Mouse (Mus musculus) heart, embryonic 14.5 days (tissue): ENCODE measurements around the gene Rhot1. TPM values are rescaled to one million over a fixed set of nuclear protein-coding genes. Genes with fewer than 3 reads are reported as not detected.

Experiments
- ATAC-seq: fragments of 200-750 bp; cut with Nextera tagmentation; 2 replicates; pipeline ENCODE4 v1.8.0; 2017; ENCODE audit warnings: low read depth, moderate TSS enrichment; ENCODE audit not compliant: insufficient number of reproducible peaks, insufficient read depth, low FRiP score
- H3K27ac ChIP-seq, 2 experiments: fragments of 200-500 bp in 1 of 2; fragments of 300-500 bp in 1 of 2; sonication (generic) in 1 of 2; replicated peaks in 1 of 2; 2 replicates each; pipeline ENCODE4 v1.5.1; 2012 to 2014; ENCODE audit warnings: low read depth in 2 of 2, low read length in 2 of 2, control low read depth in 1 of 2, mild to moderate bottlenecking in 1 of 2, mixed read lengths in 1 of 2; ENCODE audit not compliant: control insufficient read depth in 1 of 2, insufficient read depth in 1 of 2
- H3K27me3 ChIP-seq: fragments of 300-500 bp; sonication (generic); 2 replicates; pipeline ENCODE4 v1.6.1; 2014; ENCODE audit warnings: mild to moderate bottlenecking, low read length, control low read depth; ENCODE audit not compliant: control insufficient read depth, insufficient read depth
- H3K36me3 ChIP-seq: fragments of 300-500 bp; sonication (generic); 2 replicates; pipeline ENCODE4 v1.6.1; 2014; ENCODE audit warnings: mild to moderate bottlenecking, control low read depth, low read length, mixed read lengths; ENCODE audit not compliant: control insufficient read depth, insufficient read depth
- H3K4me1 ChIP-seq, 2 experiments: fragments of 200-500 bp in 1 of 2; fragments of 300-500 bp in 1 of 2; sonication (generic) in 1 of 2; 2 replicates each; pipeline ENCODE4 v1.6.1; 2012 to 2014; ENCODE audit warnings: low read length in 2 of 2, control low read depth in 1 of 2, mixed read lengths in 1 of 2; ENCODE audit not compliant: control insufficient read depth in 2 of 2, insufficient read depth in 2 of 2
- H3K4me2 ChIP-seq: fragments of 300-500 bp; sonication (generic); 2 replicates; pipeline ENCODE4 v1.6.1; 2014; ENCODE audit warnings: mild to moderate bottlenecking, low read length
- H3K4me3 ChIP-seq, 2 experiments: fragments of 200-500 bp in 1 of 2; fragments of 300-500 bp in 1 of 2; sonication (generic) in 1 of 2; 2 replicates each; pipeline ENCODE4 v1.5.1; 2012 to 2014; ENCODE audit warnings: low read length in 2 of 2, mild to moderate bottlenecking in 2 of 2, control low read depth in 1 of 2, low read depth in 1 of 2, moderate library complexity in 1 of 2; ENCODE audit not compliant: control insufficient read depth in 1 of 2, insufficient read depth in 1 of 2
- H3K9ac ChIP-seq: fragments of 300-500 bp; sonication (generic); 2 replicates; pipeline ENCODE4 v1.6.1; 2014; ENCODE audit warnings: mild to moderate bottlenecking, low read length
- H3K9me3 ChIP-seq: fragments of 300-500 bp; sonication (generic); 2 replicates; pipeline ENCODE4 v1.6.1; 2016; ENCODE audit warnings: low read length, control low read depth; ENCODE audit not compliant: control insufficient read depth
- WGBS: fragments of 180-500 bp; shearing (Covaris S2); extraction: QIAGEN DNeasy Blood & Tissue Kit; methylation state at CpG from one replicate; pipeline ENCODE4 v1.1.7; 2014; 5-methylcytosine and 5-hydroxymethylcytosine counted together
- polyA plus RNA-seq: library from polyadenylated mRNA; unstranded; fragments of >200 nt; fragmentation: Nextera tagmentation; extraction: Ambion mirVana; gene quantifications from 2 replicates; pipeline ENCODE4 v1.2.1, GENCODE M21; 2014

Gene Rhot1
- polyA plus RNA-seq, 1 experiment from 2014 or later: 75.2 TPM

DNA sequence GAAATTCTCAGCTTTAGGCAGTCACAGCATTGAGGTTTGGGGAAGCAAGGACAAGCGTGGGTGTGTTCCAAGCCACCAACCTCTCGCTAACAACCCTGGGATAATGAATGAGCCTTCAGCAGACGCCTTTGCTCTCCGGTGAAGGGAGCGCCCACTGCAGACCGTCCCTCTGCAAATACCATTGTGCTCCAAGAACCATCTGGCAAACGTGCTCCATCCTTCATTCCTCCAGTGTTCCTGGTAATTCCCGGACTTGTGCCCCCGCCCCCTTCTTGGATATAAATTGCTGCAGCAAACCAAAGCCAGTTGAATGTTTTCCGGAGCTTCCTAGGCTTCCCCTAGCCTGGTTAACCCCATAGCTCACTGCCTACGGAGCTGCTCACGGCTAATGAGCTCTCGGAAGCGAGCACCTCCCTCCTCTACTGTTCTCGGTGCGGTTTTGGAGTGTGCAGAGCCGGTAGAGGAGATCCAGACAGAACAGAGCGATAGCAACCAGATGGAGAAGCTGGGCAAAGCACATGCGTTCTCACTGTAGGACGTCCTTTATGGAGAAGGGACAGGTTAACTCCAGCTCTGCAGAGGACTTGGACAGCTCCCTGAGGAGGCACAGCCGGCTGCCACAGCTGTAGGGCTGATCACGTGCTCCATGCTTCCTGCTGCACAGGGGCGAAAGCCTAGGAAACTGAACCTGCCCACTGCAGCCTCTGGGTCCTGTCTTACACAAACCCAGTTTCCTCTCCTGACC, 81.1 kb downstream of the Rhot1 start:
- ATAC-seq: peak; percentile 69
- Histone ChIP-seq H3K4me3 (peak overlapping the region in 1 of 2 experiments; percentile 20; a peak in 2 of 4 replicates), H3K4me2 (peak overlapping the region; percentile 61), H3K27me3 (no peaks in the 10 kb centered on the region; the same call in 1 of the 2 replicates), H3K9me3 (peaks cover 6% of the 10 kb centered on the region), H3K36me3 (no peaks in the 10 kb centered on the region), H3K27ac (no peak overlapping the region), H3K9ac (no peak overlapping the region), H3K4me1 (peaks cover 6 to 12% of the 10 kb centered on the region in 2 experiments)
- 4% methylated on average over 23 of the region's 23 CpGs for WGBS

DNA sequence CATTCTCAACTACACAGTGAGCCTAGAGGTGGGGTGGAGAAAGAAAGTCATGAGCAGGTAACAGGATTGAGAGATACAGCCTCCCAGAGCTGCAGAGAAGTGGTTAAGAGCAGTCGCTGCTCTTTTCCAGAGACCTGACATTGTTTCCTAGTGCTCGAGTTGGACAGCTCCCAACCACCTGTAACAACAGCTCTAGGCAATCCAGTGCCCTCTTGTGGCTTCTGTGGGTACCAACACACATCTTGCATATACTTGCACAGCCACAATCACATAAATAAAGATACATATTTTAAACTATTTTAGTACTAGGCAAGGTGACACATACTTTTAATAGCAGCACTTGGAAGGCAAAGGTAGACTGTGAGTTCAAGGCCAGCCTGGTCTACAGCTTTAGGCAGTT, 82.2 kb downstream of the Rhot1 start:
- 72% methylated on average over 2 of the region's 2 CpGs for WGBS
- no peak overlapping the region for H3K9ac ChIP-seq
- peaks cover 6% of the 10 kb centered on the region for H3K9me3 ChIP-seq
- peaks cover 4 to 16% of the 10 kb centered on the region in 2 experiments; a peak in 2 of 4 replicates for H3K4me1 ChIP-seq
- no peak overlapping the region for H3K4me3 ChIP-seq
- ATAC-seq: no peak
- H3K4me2 ChIP-seq: no peak overlapping the region
- no peak overlapping the region for H3K27ac ChIP-seq
- H3K27me3 ChIP-seq: peaks cover 7% of the 10 kb centered on the region; the same call in 1 of the 2 replicates
- no peaks in the 10 kb centered on the region for H3K36me3 ChIP-seq

DNA sequence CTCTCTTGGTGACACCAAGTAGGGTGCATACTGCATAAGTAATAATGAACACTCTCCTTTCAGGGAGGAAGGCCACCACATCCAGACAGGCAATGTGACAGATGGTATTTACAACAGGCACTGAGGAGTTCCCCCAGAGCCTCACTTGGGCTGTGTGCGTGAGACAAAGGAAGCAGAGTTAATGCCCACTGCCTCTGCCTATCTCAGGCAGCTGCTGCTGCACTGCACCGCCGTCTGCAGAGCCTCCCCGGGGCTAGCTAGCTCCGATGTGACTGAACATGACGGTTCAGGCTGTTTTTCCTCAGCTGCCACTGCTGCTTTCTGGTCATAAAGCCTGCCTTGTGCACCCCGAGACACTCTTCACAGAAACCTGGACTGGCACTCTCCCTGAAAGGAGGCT, 83.6 kb downstream of the Rhot1 start:
- WGBS: 60% methylated on average over 7 of the region's 7 CpGs
- Histone ChIP-seq H3K36me3 (no peaks in the 10 kb centered on the region), H3K4me3 (no peak overlapping the region), H3K27me3 (peaks cover 21% of the 10 kb centered on the region), H3K4me2 (no peak overlapping the region), H3K27ac (no peak overlapping the region), H3K9me3 (peaks cover 6% of the 10 kb centered on the region), H3K9ac (no peak overlapping the region), H3K4me1 (peaks cover 4 to 18% of the 10 kb centered on the region in 2 experiments; a peak in 2 of 4 replicates)
- no peak for ATAC-seq

DNA sequence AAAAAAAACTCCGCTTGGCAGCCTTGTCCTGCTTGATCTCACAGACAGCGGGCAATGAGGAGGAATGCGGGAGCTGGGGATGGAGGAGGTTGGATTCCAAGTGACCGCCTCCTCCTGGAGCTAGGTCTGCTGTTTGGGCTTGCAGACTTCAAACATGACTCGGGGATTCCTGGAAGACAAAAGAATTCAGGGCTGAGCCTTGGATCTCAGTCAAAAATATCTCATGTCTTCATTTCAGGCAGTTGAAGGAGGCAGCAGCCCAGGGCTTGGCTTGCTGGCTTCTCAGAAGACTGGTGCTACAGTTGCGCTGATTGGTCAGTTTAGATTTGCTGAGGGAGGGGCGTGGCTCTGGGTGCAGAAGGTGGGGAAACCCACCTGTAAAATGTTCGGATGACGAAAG, 86.2 kb downstream of the Rhot1 start:
- H3K36me3 ChIP-seq: no peaks in the 10 kb centered on the region
- H3K27ac ChIP-seq: no peak overlapping the region
- 15% methylated on average over 9 of the region's 9 CpGs for WGBS
- peaks cover 6% of the 10 kb centered on the region for H3K9me3 ChIP-seq
- peaks cover 2 to 13% of the 10 kb centered on the region in 2 experiments; a peak in 2 of 4 replicates for H3K4me1 ChIP-seq
- no peak overlapping the region for H3K9ac ChIP-seq
- H3K27me3 ChIP-seq: peaks cover 47% of the 10 kb centered on the region
- no peak overlapping the region for H3K4me3 ChIP-seq
- ATAC-seq: no peak
- H3K4me2 ChIP-seq: no peak overlapping the region

DNA sequence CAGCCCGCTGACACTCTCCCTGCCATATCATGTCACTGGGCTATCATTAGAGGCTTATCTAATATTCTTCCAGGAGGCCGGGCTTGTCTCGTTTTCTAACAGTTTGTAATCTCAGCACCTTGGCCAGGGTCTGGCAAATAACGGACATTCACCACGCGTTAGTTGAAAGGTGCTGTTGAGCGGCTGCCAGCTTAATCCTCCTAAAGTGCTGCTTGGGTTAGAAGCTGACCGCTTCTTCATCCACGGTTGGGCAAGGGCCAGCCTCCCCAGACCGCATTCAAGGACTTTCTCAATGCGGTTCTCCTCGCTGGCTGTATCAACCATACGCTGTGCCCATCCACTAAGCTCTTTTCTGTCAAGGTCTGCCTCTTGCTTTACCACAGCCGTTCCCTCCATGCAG, 87.0 kb downstream of the Rhot1 start:
- Histone ChIP-seq H3K9me3 (peaks cover 6% of the 10 kb centered on the region), H3K4me2 (no peak overlapping the region), H3K27ac (no peak overlapping the region), H3K36me3 (no peaks in the 10 kb centered on the region), H3K9ac (no peak overlapping the region), H3K4me1 (peaks cover 0 to 13% of the 10 kb centered on the region in 2 experiments; a peak in 2 of 4 replicates), H3K27me3 (peaks cover 52% of the 10 kb centered on the region), H3K4me3 (no peak overlapping the region)
- 6% methylated on average over 14 of the region's 14 CpGs for WGBS
- ATAC-seq: no peak

DNA sequence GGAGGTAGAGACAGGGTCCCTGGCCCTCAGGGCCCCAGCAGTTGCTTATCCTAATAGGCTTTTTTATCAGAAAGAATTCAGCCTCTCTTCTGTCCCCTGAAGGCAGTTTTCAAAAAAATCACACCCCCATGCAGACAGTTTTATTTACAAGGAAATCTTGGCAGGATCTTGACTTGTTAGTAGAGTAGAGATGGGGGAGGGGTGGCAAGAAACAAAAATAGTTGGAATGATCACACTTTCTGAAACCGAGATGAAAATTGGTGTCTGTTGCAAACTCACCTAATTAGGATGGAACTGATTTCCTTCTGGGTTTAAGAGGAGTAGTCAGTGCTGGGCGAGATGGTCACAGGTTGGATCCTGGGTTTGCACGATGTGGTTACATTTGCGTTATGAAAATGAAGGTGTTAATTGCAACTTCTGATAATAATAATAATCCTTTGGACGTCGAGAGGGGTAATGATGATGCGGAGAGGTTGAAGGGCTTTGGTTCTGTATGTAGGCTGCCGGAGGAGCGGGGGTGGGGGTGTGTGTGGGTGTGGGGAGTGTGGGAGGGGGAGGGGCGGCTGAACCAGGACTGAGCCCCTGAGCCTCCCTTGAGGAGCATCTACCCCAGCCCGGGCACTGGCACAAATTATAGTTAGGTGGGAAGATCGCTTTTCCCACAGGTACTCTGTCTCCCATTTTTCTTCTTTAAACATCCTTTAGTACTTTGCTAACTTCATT, 90.9 kb downstream of the Rhot1 start:
- ATAC-seq: no peak
- H3K4me2 ChIP-seq: peak overlapping the region; percentile 100
- 7% methylated on average over 12 of the region's 12 CpGs for WGBS

GRCm38 (mm10) chr11:80300551-80301315, 91.9 kb downstream of the Rhot1 start, which contains the start of gene Rhbdl3:
Gene Rhbdl3, plus strand, starts transcription at chr11:80300912.
- Histone ChIP-seq H3K27ac (no peak within 1 kb of the TSS), H3K4me3 (peak within 1 kb of the TSS; percentile 56 to 68), H3K27me3 (peaks cover 70% of the 10 kb centered on the region), H3K9me3 (no peaks in the 10 kb centered on the region), H3K4me1 (peaks cover 2 to 22% of the 10 kb centered on the region in 2 experiments; a peak in 3 of 4 replicates), H3K9ac (peak within 1 kb of the TSS; percentile 72), H3K36me3 (no peaks in the 10 kb centered on the region), H3K4me2 (peak within 1 kb of the TSS; percentile 100)
- peak; percentile 23; the same call in 1 of the 2 replicates for ATAC-seq
- WGBS: under 1% methylated on average over 65 of the region's 81 CpGs

More for the DNA sequence above, 90.9 kb downstream of the Rhot1 start:
- H3K9ac ChIP-seq: no peak overlapping the region
- H3K4me3 ChIP-seq: no peak overlapping the region
- H3K27ac ChIP-seq: no peak overlapping the region
- peaks cover 2 to 26% of the 10 kb centered on the region in 2 experiments; a peak in 3 of 4 replicates for H3K4me1 ChIP-seq
- no peaks in the 10 kb centered on the region for H3K36me3 ChIP-seq
- peaks cover 73% of the 10 kb centered on the region for H3K27me3 ChIP-seq
- H3K9me3 ChIP-seq: no peaks in the 10 kb centered on the region
